22 mouse cellular contexts compared by ENCODE assay signal in genomic region chr4:81302056-81302455, GRCm38 (mm10).
"Had no signal": no experiment of that assay in that cellular context is flagged by ENCODE, and none has a peak within 500 bp of the region (broad histone marks: within the 10 kb centered on the region; RNA-seq: fewer than 3 reads in every experiment).

No protein-coding gene starts in this region.

- H3K4me1 ChIP-seq: heart, embryonic 10.5 days; hindbrain, embryonic 13.5 days; hindbrain, embryonic 15.5 days; limb, embryonic 13.5 days; limb, embryonic 15.5 days; liver, embryonic 12.5 days had no signal

- H3K36me3 ChIP-seq: liver, embryonic 12.5 days had no signal

- DNase-seq: gastrocnemius, adult 2 months; gastrocnemius, postnatal 10 days; gastrocnemius, postnatal 25 days; heart, postnatal 10 days; heart, postnatal 36 days; kidney, adult 18-20 months; kidney, adult 8-10 months; kidney, postnatal 14 days; kidney, postnatal 36 days; layer of hippocampus, adult 9-11 months; layer of hippocampus, postnatal 36 days; left cerebral cortex, postnatal 4 days had no signal

- H3K4me2 ChIP-seq: heart, embryonic 12.5 days; hindbrain, embryonic 13.5 days; hindbrain, embryonic 15.5 days; limb, embryonic 13.5 days; limb, embryonic 15.5 days; liver, embryonic 12.5 days had no signal

- ATAC-seq: hindbrain, postnatal 0 days; intestine, embryonic 16.5 days; liver, embryonic 12.5 days had no signal

- H3K9me3 ChIP-seq: heart, embryonic 10.5 days; heart, embryonic 12.5 days; hindbrain, embryonic 13.5 days; hindbrain, embryonic 15.5 days; limb, embryonic 13.5 days; limb, embryonic 15.5 days; liver, embryonic 12.5 days had no signal

- H3K4me3 ChIP-seq: gastrocnemius, adult 2 months; heart, embryonic 10.5 days; heart, embryonic 12.5 days; hindbrain, embryonic 13.5 days; hindbrain, embryonic 15.5 days; limb, embryonic 13.5 days; limb, embryonic 15.5 days; liver, embryonic 12.5 days had no signal

- H3K9ac ChIP-seq: heart, embryonic 12.5 days; hindbrain, embryonic 13.5 days; hindbrain, embryonic 15.5 days; limb, embryonic 13.5 days; limb, embryonic 15.5 days; liver, embryonic 12.5 days; liver, embryonic 14.5 days had no signal

- H3K27me3 ChIP-seq: heart, embryonic 12.5 days; hindbrain, embryonic 13.5 days; hindbrain, embryonic 15.5 days; limb, embryonic 13.5 days; limb, embryonic 15.5 days; liver, embryonic 12.5 days had no signal

- H3K27ac ChIP-seq: gastrocnemius, adult 2 months; heart, embryonic 10.5 days; hindbrain, embryonic 13.5 days; hindbrain, embryonic 15.5 days; hindbrain, postnatal 0 days; limb, embryonic 13.5 days; limb, embryonic 15.5 days; liver, embryonic 12.5 days; liver, embryonic 14.5 days had no signal
